Mouse (Mus musculus) embryonic facial prominence, embryonic 11.5 days (tissue): ENCODE results near the gene Itga1. TPM values are rescaled to one million over a fixed set of nuclear protein-coding genes. Genes with fewer than 3 reads are reported as not detected.

ENCODE experiments used
- ATAC-seq: fragments of 200-750 bp; cut with Nextera tagmentation; replicated peaks from 2 replicates; pipeline ENCODE4 v1.8.0; 2017; ENCODE audit warnings: low read depth; ENCODE audit not compliant: insufficient number of reproducible peaks, low FRiP score, low TSS enrichment
- DNase-seq: peaks from one replicate; pipeline ENCODE4 v3.0.0-alpha.2; 2015; ENCODE audit warnings: low spot score
- H3K27ac ChIP-seq: fragments of 300-500 bp; sonication (generic); replicated peaks from 2 replicates; pipeline ENCODE4 v1.5.1; 2014; ENCODE audit warnings: mild to moderate bottlenecking, low read depth, low read length, control low read depth
- H3K27me3 ChIP-seq: fragments of 300-500 bp; sonication (generic); 2 replicates; pipeline ENCODE4 v1.6.1; 2014; ENCODE audit warnings: mild to moderate bottlenecking, low read length, moderate library complexity, mixed read lengths; ENCODE audit not compliant: control insufficient read depth, insufficient read depth
- H3K36me3 ChIP-seq: fragments of 300-500 bp; sonication (generic); replicated peaks from 2 replicates; pipeline ENCODE4 v1.6.1; 2014; ENCODE audit warnings: low read depth, mild to moderate bottlenecking, low read length, moderate library complexity, mixed read lengths; ENCODE audit not compliant: control insufficient read depth, insufficient read depth
- H3K4me1 ChIP-seq: fragments of 300-500 bp; sonication (generic); 2 replicates; pipeline ENCODE4 v1.6.1; 2014; ENCODE audit warnings: low read length, mixed read lengths; ENCODE audit not compliant: control insufficient read depth, insufficient read depth
- H3K4me2 ChIP-seq: fragments of 300-500 bp; sonication (generic); 2 replicates; pipeline ENCODE4 v1.6.1; 2014; ENCODE audit warnings: low read depth, mild to moderate bottlenecking, control low read depth, low read length, moderate library complexity
- H3K4me3 ChIP-seq: fragments of 300-500 bp; sonication (generic); 2 replicates; pipeline ENCODE4 v1.5.1; 2014; ENCODE audit warnings: low read depth, low read length, control low read depth
- H3K9ac ChIP-seq: fragments of 300-500 bp; sonication (generic); replicated peaks from 2 replicates; pipeline ENCODE4 v1.6.1; 2014; ENCODE audit warnings: mild to moderate bottlenecking, control low read depth, low read length
- H3K9me3 ChIP-seq: fragments of 300-500 bp; sonication (generic); replicated peaks from 2 replicates; pipeline ENCODE4 v1.6.1; 2016; ENCODE audit warnings: mild to moderate bottlenecking, low read length, inconsistent platforms, mixed read lengths; ENCODE audit not compliant: control insufficient read depth
- WGBS: fragments of 180-500 bp; shearing (Covaris S2); extraction: QIAGEN DNeasy Blood & Tissue Kit; methylation state at CpG from one replicate; pipeline ENCODE4 v1.1.7; 2014; 5-methylcytosine and 5-hydroxymethylcytosine counted together
- polyA plus RNA-seq: library from polyadenylated mRNA; unstranded; fragments of >200 nt; fragmentation: Nextera tagmentation; extraction: Ambion mirVana; gene quantifications from 2 replicates; pipeline ENCODE4 v1.2.1, GENCODE M21; 2014

The Itga1 gene
- polyA plus RNA-seq, 1 experiment from 2014 or later: 2.6 TPM

DNA sequence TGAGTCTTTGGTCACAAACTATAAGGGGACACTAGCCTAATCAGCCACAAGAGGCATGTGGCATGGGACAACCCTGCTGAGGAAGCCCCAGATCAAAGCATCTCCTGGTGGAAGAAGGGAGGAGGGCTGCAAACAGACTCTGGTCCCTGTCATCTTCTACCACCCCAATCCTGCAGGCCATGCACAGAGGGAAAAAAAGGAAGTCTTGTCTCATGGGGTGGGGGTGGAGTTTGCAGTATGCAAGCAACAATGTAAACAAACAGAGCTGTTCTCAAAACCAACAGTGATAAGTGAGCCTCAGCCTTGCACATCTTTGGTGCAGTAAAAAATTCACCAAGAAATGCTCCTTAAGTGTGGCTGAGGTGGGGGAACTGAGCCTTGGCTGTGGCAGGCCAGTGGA lies 147.2 kb downstream of the Itga1 start:
- Histone ChIP-seq H3K4me3 (no peak overlapping the region), H3K27ac (no peak overlapping the region), H3K27me3 (no peaks in the 10 kb centered on the region), H3K9me3 (no peaks in the 10 kb centered on the region), H3K4me2 (no peak overlapping the region), H3K4me1 (no peaks in the 10 kb centered on the region), H3K9ac (no peak overlapping the region), H3K36me3 (no peaks in the 10 kb centered on the region)
- no peak for ATAC-seq
- DNase-seq: no peak

- no peak overlapping the region for H3K4me2 ChIP-seq
- ATAC-seq (no peak), DNase-seq (no peak)
- H3K4me3 ChIP-seq: no peak overlapping the region
- no peaks in the 10 kb centered on the region for H3K9me3 ChIP-seq
- no peak overlapping the region for H3K9ac ChIP-seq
- no peaks in the 10 kb centered on the region for H3K36me3 ChIP-seq
- no peak overlapping the region for H3K27ac ChIP-seq
- H3K4me1 ChIP-seq: no peaks in the 10 kb centered on the region
- no peaks in the 10 kb centered on the region for H3K27me3 ChIP-seq
- WGBS: 87% methylated on average over 7 of the region's 7 CpGs
These were observed 168.2 kb downstream of the Itga1 start for GRCm38 (mm10) chr13:114933541-114933940.

DNA sequence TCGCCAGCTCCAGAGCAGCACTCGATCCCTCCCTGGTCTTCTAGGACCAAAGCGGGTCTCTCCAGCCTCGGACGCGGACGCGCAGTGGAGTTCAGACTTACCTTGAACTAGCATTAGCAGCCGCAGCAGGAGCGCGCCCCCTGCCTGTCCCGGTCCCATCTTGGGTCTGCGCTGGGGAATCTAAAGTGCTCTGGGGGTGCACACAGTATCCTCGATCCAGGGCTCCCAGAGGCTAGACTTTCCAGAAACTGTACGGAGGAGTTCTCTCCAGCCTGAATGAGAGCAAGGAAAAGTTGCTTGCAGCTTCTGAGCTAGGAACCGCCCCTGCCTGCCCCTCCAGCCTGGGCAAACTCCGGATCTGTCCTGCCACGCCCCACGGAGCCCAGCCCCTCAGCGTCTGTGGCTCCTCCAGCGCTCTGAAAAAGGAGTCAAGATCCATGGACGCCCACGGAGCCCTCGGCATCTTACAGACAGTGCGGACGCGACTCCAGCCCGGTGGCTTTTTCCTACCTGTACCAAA lies 169.9 kb downstream of the Itga1 start, which contains the start of gene Itga2:
Gene Itga2, minus strand, starts transcription at position 326 of the 520 bp plus-strand sequence.
- Histone ChIP-seq H3K4me1 (no peaks in the 10 kb centered on the region), H3K9me3 (no peaks in the 10 kb centered on the region), H3K27ac (no peak within 1 kb of the TSS), H3K9ac (peak within 1 kb of the TSS; percentile 32), H3K27me3 (no peaks in the 10 kb centered on the region), H3K4me2 (peak within 1 kb of the TSS; percentile 81), H3K36me3 (no peaks in the 10 kb centered on the region), H3K4me3 (peak within 1 kb of the TSS; percentile 36)
- ATAC-seq (peak; percentile 83), DNase-seq (peak; percentile 72)
- 2% methylated on average over 28 of the region's 28 CpGs for WGBS

DNA sequence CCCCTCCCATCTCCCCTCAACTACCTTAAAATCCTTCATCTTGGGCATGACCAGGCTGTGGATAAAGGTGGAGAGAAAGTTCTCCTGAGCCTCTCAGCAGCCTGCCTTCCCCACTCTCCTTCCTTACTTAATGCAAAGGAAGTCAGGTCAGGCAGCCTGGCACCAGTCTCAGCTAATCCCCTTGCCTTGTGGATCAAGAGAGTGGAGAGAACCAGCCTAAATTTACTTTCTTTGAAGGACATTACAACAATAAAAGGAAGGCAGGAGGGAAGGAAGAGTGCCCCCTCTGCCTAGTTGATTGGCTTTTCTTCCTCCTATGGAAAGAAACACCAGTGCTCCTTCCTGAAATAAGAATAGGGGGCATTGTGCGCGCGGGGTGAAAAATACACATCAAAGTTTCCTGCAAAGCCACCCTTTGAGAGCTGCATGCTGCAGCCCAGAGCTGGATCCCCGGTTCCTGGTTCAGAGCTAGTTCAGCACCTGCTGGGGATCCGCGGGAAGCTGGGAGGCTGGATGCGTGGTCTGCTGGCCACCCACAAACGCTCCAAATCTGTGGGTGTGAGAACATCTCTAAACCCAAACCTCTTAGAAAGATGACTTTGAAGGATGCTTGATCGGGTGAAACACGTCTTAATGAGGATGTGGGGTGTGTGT lies 170.6 kb downstream of the Itga1 start:
- no peak for ATAC-seq
- Histone ChIP-seq H3K4me3 (peak overlapping the region; percentile 36), H3K36me3 (no peaks in the 10 kb centered on the region), H3K27me3 (no peaks in the 10 kb centered on the region), H3K27ac (no peak overlapping the region), H3K4me1 (no peaks in the 10 kb centered on the region), H3K4me2 (peak overlapping the region; percentile 81), H3K9me3 (no peaks in the 10 kb centered on the region), H3K9ac (peak overlapping the region; percentile 32)
- peak; percentile 43 for DNase-seq
- under 1% methylated on average over 10 of the region's 10 CpGs for WGBS

DNA sequence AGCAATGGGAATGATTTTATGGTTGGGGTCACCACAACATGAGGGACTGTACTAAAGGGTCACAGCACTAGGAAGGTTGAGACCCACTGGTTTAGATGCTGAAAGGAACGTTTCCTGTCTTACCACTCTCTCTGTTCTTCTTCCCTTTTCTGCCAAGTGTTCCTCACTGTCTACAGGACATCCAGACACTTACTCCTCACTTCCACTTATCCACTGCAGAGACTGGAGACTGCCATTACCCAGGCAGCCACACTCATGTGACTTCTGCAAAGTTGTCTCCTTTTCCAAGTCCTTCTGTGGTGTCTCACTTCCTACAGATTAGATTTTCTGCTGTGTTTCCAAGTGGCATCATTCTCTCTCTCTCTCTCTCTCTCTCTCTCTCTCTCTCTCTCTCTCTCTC lies 177.0 kb downstream of the Itga1 start:
- 72% methylated on average over 1 of the region's 1 CpGs for WGBS
- H3K4me1 ChIP-seq: no peaks in the 10 kb centered on the region
- H3K4me2 ChIP-seq: no peak overlapping the region
- H3K9me3 ChIP-seq: no peaks in the 10 kb centered on the region
- H3K36me3 ChIP-seq: no peaks in the 10 kb centered on the region
- H3K4me3 ChIP-seq: no peak overlapping the region
- H3K9ac ChIP-seq: no peak overlapping the region
- no peaks in the 10 kb centered on the region for H3K27me3 ChIP-seq
- H3K27ac ChIP-seq: no peak overlapping the region
- DNase-seq (no peak), ATAC-seq (no peak)

GRCm38 (mm10) chr13:114923331-114923730 lies 178.4 kb downstream of the Itga1 start:
- Histone ChIP-seq H3K27ac (no peak overlapping the region), H3K9ac (no peak overlapping the region), H3K4me1 (no peaks in the 10 kb centered on the region), H3K4me3 (no peak overlapping the region), H3K27me3 (no peaks in the 10 kb centered on the region), H3K36me3 (no peaks in the 10 kb centered on the region), H3K9me3 (no peaks in the 10 kb centered on the region), H3K4me2 (no peak overlapping the region)
- 58% methylated on average over 9 of the region's 9 CpGs for WGBS
- ATAC-seq (peak; percentile 88), DNase-seq (peak; percentile 43)

DNA sequence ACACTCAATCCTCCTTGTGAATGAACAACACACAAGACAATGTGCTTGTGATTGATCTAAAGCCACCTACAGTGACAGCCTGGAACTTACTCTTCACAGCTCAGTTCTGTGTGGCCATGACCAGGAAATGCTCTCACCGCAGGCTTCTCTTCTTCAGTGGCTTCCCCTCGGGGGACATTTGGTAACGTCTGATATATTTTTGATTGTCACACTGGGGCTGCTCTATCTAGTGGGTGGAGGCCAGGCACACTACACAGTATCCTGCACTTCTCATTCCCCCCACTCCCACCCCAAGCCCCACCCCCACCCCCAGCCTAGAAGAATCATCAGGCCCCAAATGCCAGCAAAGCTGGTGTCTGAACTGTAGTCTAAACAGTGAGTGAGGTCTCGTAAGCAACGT lies 186.0 kb downstream of the Itga1 start:
- no peaks in the 10 kb centered on the region for H3K36me3 ChIP-seq
- no peak overlapping the region for H3K27ac ChIP-seq
- no peaks in the 10 kb centered on the region for H3K9me3 ChIP-seq
- no peak overlapping the region for H3K4me2 ChIP-seq
- no peaks in the 10 kb centered on the region for H3K27me3 ChIP-seq
- WGBS: 69% methylated on average over 5 of the region's 5 CpGs
- H3K4me1 ChIP-seq: no peaks in the 10 kb centered on the region
- no peak for ATAC-seq
- no peak for DNase-seq
- no peak overlapping the region for H3K9ac ChIP-seq
- H3K4me3 ChIP-seq: no peak overlapping the region

- WGBS: 83% methylated on average over 4 of the region's 4 CpGs
- ATAC-seq: no peak
- H3K27me3 ChIP-seq: no peaks in the 10 kb centered on the region
These were observed 186.8 kb downstream of the Itga1 start for GRCm38 (mm10) chr13:114914963-114915362.

More at GRCm38 (mm10) chr13:114914963-114915362, 186.8 kb downstream of the Itga1 start:
- no peaks in the 10 kb centered on the region for H3K4me1 ChIP-seq
- no peaks in the 10 kb centered on the region for H3K9me3 ChIP-seq
- no peak for DNase-seq
- H3K4me3 ChIP-seq: no peak overlapping the region
- no peak overlapping the region for H3K9ac ChIP-seq
- no peak overlapping the region for H3K27ac ChIP-seq
- no peaks in the 10 kb centered on the region for H3K36me3 ChIP-seq
- no peak overlapping the region for H3K4me2 ChIP-seq
